Mouse (Mus musculus) large intestine, adult 2 months (tissue): ENCODE measurements around the gene Fignl1. TPM values are rescaled to one million over a fixed set of nuclear protein-coding genes. Genes with fewer than 3 reads are reported as not detected.
A peak's percentile ranks its signal among the peaks of the same experiment; 100 is the strongest.

Experiments used
- DNase-seq: peaks from one replicate; pipeline ENCODE4 v3.0.0-alpha.2; 2012; ENCODE audit warnings: low read depth, low spot score
- WGBS: fragments of 180-500 bp; shearing (Covaris S2); methylation state at CpG from one replicate; pipeline ENCODE4 v1.1.7; 2018; 5-methylcytosine and 5-hydroxymethylcytosine counted together
- polyA plus RNA-seq: library from polyadenylated mRNA; depleted of rRNA; stranded (reverse); fragments of >200 nt; gene quantifications from 2 replicates; pipeline ENCODE4 v1.2.3, GENCODE M21; 2012; rRNA removed

The Fignl1 gene
- polyA plus RNA-seq: 3.0 and 5.7 TPM in 2 replicates

- peak; percentile 80 for DNase-seq
- under 1% methylated on average over 53 of the region's 53 CpGs for WGBS
Observed at GRCm38 (mm10) chr11:11808820-11809403, at the start of gene Fignl1. TSS of gene Fignl1 (minus strand) at chr11:11808962.

GRCm38 (mm10) chr11:11856959-11857358, 48.2 kb upstream of the Fignl1 start:
- WGBS: 98% methylated on average over 3 of the region's 3 CpGs
- DNase-seq: no peak

GRCm38 (mm10) chr11:11855685-11856131, 46.9 kb upstream of the Fignl1 start:
- WGBS: 70% methylated on average over 11 of the region's 11 CpGs
- DNase-seq: no peak

- 50% methylated on average over 6 of the region's 6 CpGs for WGBS
- no peak for DNase-seq
Observed at GRCm38 (mm10) chr11:11855061-11855672, 46.4 kb upstream of the Fignl1 start.

GRCm38 (mm10) chr11:11853731-11854461, 45.1 kb upstream of the Fignl1 start:
- no peak for DNase-seq
- 44% methylated on average over 4 of the region's 4 CpGs for WGBS

- no peak for DNase-seq
- WGBS: 90% methylated on average over 6 of the region's 6 CpGs
Observed at GRCm38 (mm10) chr11:11851957-11852505, 43.3 kb upstream of the Fignl1 start.

GRCm38 (mm10) chr11:11850476-11851267, 41.9 kb upstream of the Fignl1 start:
- no peak for DNase-seq

GRCm38 (mm10) chr11:11849513-11850311, 41.0 kb upstream of the Fignl1 start:
- DNase-seq: no peak
- 77% methylated on average over 13 of the region's 13 CpGs for WGBS

More at GRCm38 (mm10) chr11:11850476-11851267, 41.9 kb upstream of the Fignl1 start:
- WGBS: 81% methylated on average over 6 of the region's 6 CpGs

- 87% methylated on average over 4 of the region's 4 CpGs for WGBS
- DNase-seq: no peak
Observed at GRCm38 (mm10) chr11:11848467-11848866, 39.7 kb upstream of the Fignl1 start.

- WGBS: 77% methylated on average over 8 of the region's 8 CpGs
- DNase-seq: no peak
Observed at GRCm38 (mm10) chr11:11845044-11845443, 36.3 kb upstream of the Fignl1 start.

GRCm38 (mm10) chr11:11844367-11844971, 35.7 kb upstream of the Fignl1 start:
- no peak for DNase-seq
- WGBS: 61% methylated on average over 13 of the region's 13 CpGs

- DNase-seq: no peak
- 71% methylated on average over 4 of the region's 4 CpGs for WGBS
Observed at GRCm38 (mm10) chr11:11841590-11841989, 32.8 kb upstream of the Fignl1 start.

- 89% methylated on average over 2 of the region's 2 CpGs for WGBS
- no peak for DNase-seq
Observed at GRCm38 (mm10) chr11:11840746-11841145, 32.0 kb upstream of the Fignl1 start.

GRCm38 (mm10) chr11:11839874-11840273, 31.1 kb upstream of the Fignl1 start:
- WGBS: 95% methylated on average over 7 of the region's 7 CpGs
- no peak for DNase-seq

GRCm38 (mm10) chr11:11837384-11837783, 28.6 kb upstream of the Fignl1 start:
- 77% methylated on average over 5 of the region's 5 CpGs for WGBS
- no peak for DNase-seq

- 41% methylated on average over 18 of the region's 18 CpGs for WGBS
- DNase-seq: no peak
Observed at GRCm38 (mm10) chr11:11836713-11837370, 28.1 kb upstream of the Fignl1 start.

GRCm38 (mm10) chr11:11836262-11836661, 27.5 kb upstream of the Fignl1 start:
- WGBS: 67% methylated on average over 8 of the region's 8 CpGs
- no peak for DNase-seq

- DNase-seq: no peak
- 91% methylated on average over 4 of the region's 4 CpGs for WGBS
Observed at GRCm38 (mm10) chr11:11835791-11836190, 27.0 kb upstream of the Fignl1 start.
